Mouse (Mus musculus) heart, adult 8-10 months (tissue): ENCODE data around the gene Cdh13. TPM values are rescaled to one million over a fixed set of nuclear protein-coding genes. Genes with fewer than 3 reads are reported as not detected.

Source experiments
- DNase-seq: peaks from one replicate; pipeline ENCODE4 v3.0.0; 2022; ENCODE audit warnings: low spot score
- total RNA-seq, 4 experiments: library from RNA; stranded (reverse); gene quantifications; 2 replicates each; pipeline ENCODE4 v1.2.4; 2022

The Cdh13 gene
- total RNA-seq, 4 experiments from 2014 or later, result 189 to 215 (median 197) TPM

GRCm38 (mm10) chr8:118296477-118296876, 12.9 kb downstream of the Cdh13 start:
- no peak for DNase-seq

GRCm38 (mm10) chr8:118306957-118307356, 23.4 kb downstream of the Cdh13 start:
- DNase-seq, result no peak

DNA sequence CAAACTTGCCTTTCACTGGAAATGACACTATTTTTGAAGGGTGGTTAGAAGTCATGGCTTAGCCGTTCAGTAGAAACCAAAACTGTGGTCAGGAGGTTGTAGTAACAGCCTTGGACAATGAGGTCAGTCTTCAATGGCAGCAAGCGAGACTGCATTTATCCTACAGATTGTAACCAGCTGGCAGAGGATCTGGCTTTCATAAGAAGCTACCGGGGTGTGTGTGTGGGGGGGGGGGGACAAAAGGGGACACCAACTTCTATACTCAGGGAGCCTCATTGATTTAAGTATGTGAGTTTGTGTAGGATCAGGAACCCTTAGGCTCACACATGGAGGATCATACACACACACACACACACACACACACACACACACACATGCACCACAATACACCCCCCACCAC, 25.6 kb downstream of the Cdh13 start:
- no peak for DNase-seq

DNA sequence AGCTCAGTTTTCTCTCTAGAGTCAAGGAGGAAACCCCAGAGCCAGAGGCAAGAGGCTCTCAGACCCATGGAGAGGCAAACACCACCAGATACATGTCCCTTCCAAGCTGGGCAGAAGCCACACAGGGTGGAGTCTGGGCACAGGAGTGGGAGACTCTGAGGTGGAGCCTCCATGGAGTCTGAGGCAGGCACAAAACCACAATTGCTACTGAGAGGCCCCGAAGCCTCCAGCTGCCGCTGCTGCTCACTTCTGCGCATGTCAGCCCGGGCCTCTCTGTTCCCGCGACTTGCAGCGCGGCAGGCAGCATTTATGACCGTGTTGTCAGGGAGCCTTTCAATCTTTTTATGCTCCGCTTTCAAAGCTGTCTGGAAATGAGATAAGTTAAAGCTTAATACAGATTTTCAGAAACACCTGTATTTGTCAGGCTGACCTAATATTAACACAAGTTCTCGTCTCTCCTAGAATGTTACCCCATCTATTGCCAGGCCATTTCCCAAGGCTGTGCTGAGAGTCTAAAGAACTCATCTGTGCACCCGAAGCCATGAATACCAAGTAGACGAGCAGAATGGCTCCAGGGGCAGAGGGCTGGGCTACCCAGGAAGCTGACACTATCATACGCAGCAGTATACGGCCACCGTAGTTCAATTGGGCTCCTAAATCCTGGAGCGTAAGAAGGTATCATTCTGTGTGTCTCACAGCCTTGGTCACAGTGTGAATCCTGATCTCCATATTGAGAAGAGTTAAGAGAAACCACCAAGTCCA, 30.1 kb downstream of the Cdh13 start:
- no peak for DNase-seq

DNA sequence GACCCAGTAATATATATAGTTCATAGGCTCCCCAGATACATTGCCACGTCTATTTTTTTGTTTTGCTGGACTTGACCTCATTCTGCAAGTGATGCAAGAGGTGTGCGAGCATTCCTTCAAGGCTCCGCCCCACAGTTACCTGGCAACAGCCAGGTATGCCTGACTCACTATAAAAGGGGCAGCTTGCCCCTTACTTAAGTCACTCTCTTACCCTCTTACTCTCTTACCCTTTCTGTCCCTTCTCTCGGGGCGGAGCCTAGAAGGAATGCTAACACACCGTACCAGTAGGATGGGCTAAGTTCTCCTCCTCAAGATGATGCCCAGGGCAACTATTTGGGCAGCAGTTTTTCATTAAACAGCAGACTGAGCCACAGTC, 30.6 kb downstream of the Cdh13 start:
- DNase-seq, result no peak

GRCm38 (mm10) chr8:118314932-118315331, 31.4 kb downstream of the Cdh13 start:
- no peak for DNase-seq

GRCm38 (mm10) chr8:118316440-118316839, 32.9 kb downstream of the Cdh13 start:
- no peak for DNase-seq

DNA sequence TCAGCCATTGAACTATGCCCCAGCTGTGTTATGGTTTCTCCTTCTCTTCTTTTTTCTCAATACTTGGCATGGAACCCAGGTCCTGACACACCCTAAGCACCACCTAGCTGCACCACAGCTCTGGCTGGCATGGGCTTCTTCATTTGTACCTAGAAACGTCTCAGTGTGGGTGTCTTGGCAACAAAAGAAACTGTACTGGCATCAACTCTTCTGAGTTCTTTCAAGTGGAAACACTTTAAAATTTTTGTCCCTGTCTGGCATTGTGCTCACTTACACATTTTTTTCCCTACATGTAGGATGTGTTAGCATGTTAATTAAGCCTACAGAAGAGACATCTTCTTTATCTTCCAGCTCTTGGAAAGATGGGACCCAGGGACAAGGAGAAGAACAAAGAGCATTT, 37.0 kb downstream of the Cdh13 start:
- DNase-seq, result no peak

- no peak for DNase-seq
Observed at GRCm38 (mm10) chr8:118323421-118323820, 39.9 kb downstream of the Cdh13 start.

GRCm38 (mm10) chr8:118334933-118335332, 51.4 kb downstream of the Cdh13 start:
- no peak for DNase-seq

DNA sequence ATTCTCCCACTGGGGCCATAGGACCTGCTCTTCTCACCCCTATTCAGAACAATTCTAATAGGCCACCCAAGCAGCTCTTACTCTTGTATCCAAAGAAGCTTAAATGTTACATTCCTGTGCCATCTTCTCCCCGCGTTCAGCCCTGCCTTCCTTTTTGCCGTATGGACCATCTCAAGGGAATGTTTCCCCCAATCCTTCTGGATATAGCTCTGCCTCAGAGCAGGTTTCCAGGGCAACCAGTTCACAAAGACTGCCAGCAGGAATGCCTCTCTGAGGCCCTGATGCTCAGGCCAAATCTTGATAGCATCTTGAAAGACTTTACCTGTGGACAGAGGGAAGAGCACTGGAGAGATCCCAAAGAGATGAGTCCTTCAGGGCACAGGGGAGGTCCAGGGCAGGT, 56.2 kb downstream of the Cdh13 start:
- DNase-seq, result no peak

GRCm38 (mm10) chr8:118343267-118343666, 59.7 kb downstream of the Cdh13 start:
- DNase-seq, result no peak

- DNase-seq, result no peak
Observed at GRCm38 (mm10) chr8:118348710-118349489, 65.4 kb downstream of the Cdh13 start.

DNA sequence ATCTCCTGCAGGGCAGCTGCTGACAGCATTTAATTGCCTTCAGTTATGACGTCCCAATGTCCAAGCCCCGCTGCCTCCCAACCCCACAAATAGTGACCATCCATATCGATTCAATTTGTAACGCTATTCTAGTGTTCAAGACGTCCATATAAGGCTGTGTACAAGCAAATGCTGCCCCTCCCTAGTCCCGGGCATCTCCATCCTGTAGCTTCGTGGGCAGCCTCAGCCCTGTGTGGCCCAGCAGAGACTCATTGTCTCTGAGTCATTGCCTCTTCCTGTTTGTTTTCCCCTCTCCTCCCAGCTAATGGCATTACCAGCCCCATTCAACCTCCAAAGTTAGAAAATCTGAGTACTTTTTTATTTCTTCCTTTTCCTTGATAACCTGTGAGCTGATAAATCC, 66.6 kb downstream of the Cdh13 start:
- DNase-seq, result peak; percentile 57

DNA sequence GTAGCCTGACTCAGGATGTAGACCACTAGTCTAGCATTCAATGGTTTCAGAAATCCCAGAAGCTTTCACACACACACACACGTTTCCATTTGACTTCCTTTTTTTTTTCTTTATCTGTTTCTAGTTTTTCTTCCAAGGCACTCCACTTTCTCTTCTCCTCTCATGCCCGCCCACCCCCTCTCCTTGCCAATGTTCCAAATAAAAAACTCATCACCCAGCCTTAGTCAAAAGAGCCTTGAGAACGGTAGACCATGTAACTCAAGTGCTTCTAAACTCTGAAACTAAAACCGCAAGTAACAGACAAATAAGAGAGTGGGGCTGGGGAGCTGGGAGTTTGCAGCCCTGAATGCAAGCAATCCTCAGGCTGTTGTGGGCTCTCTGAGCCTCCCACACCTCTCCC, 69.5 kb downstream of the Cdh13 start:
- no peak for DNase-seq

GRCm38 (mm10) chr8:118357067-118357466, 73.5 kb downstream of the Cdh13 start:
- DNase-seq, result no peak

- DNase-seq, result no peak
Observed at GRCm38 (mm10) chr8:118357596-118357995, 74.1 kb downstream of the Cdh13 start.

DNA sequence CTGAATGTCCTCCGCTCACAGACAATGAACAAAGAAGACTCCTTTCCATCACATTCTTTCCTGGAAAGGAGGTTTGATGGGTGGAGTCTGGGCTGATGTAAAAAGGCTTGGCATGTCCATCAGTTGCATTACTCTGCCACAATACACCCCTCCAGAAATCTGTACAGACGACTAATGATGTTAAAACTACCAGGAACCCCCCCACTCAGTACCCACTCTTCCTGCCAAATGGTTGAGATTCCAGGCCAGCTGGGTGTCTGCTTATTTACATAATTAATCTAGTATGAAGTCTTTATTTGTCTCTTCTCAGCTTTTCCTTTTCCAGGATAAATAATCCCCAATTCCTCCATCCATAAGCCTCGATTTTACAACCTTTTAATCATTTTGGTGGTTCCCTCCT, 80.2 kb downstream of the Cdh13 start:
- DNase-seq, result no peak

DNA sequence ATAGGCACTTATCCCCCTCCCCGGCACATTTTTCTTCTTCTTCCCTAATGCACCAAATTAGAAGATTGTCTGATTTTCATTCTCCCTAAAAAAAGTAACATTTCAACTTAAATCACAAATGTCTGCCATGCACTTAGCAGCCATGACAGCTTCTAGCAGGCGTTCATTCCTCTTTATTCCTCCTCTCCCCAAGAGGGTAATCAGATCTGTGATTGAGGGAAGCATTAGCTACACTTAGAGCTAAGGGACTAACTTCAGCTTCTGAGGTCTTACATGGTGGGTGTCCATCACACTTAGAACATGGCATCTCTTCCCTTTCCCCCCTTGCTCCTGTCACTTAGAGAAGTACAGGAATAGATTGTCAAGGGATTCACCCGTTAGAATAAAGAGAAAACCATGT, 89.6 kb downstream of the Cdh13 start:
- no peak for DNase-seq

- DNase-seq, result peak; percentile 62
Observed at GRCm38 (mm10) chr8:118374738-118375137, 91.2 kb downstream of the Cdh13 start.

- peak; percentile 57 for DNase-seq
Observed at GRCm38 (mm10) chr8:118376791-118377190, 93.3 kb downstream of the Cdh13 start.

- peak; percentile 16 for DNase-seq
Observed at GRCm38 (mm10) chr8:118378985-118379384, 95.5 kb downstream of the Cdh13 start.

DNA sequence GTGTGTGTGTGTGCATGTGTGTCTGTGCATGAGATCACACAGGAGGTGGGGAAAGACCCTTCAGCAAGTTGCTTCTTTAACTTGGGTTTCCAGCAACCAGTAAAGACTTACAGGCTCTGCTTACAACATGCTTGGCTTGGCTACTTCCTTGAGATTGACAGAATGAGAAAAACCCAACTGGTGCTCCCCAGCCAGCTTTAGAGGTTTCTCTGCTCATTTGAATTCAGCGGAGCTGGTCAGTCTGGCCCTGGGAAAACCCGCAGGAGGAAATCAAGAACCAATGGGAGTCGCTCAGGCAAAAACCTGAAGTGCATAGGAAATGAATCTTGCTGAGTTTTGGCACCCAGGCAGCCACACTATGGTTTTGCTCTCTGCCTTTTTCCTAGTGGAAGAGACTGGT, 96.1 kb downstream of the Cdh13 start:
- DNase-seq, result no peak
